Mouse (Mus musculus) large intestine, adult 2 months (tissue): ENCODE results near the gene Trim8. TPM values are rescaled to one million over a fixed set of nuclear protein-coding genes. Genes with fewer than 3 reads are reported as not detected.

ENCODE experiments used
- DNase-seq: peaks from one replicate; pipeline ENCODE4 v3.0.0-alpha.2; 2012; ENCODE audit warnings: low read depth, low spot score
- WGBS: fragments of 180-500 bp; shearing (Covaris S2); methylation state at CpG from one replicate; pipeline ENCODE4 v1.1.7; 2018; 5-methylcytosine and 5-hydroxymethylcytosine counted together
- polyA plus RNA-seq: library from polyadenylated mRNA; depleted of rRNA; stranded (reverse); fragments of >200 nt; gene quantifications from 2 replicates; pipeline ENCODE4 v1.2.3, GENCODE M21; 2012; rRNA removed

Gene Trim8
- 16.4 and 19.7 TPM in 2 replicates for polyA plus RNA-seq

GRCm38 (mm10) chr19:46501401-46502068 is at the start of gene Trim8:
Gene Trim8, plus strand, starts transcription at chr19:46501702.
- no peak for DNase-seq
- WGBS: 1% methylated on average over 63 of the region's 64 CpGs

GRCm38 (mm10) chr19:46452052-46452827 is 49.3 kb upstream of the Trim8 start:
- DNase-seq: no peak
- WGBS: 49% methylated on average over 10 of the region's 10 CpGs

- DNase-seq: no peak
Observed at GRCm38 (mm10) chr19:46452916-46453315, 48.6 kb upstream of the Trim8 start.

GRCm38 (mm10) chr19:46454126-46454880 is 47.2 kb upstream of the Trim8 start:
- 67% methylated on average over 20 of the region's 20 CpGs for WGBS
- DNase-seq: no peak

More at GRCm38 (mm10) chr19:46452916-46453315, 48.6 kb upstream of the Trim8 start:
- WGBS: 84% methylated on average over 9 of the region's 9 CpGs

GRCm38 (mm10) chr19:46455032-46455431 is 46.5 kb upstream of the Trim8 start:
- 27% methylated on average over 1 of the region's 1 CpGs for WGBS
- DNase-seq: no peak

GRCm38 (mm10) chr19:46455556-46455955 is 45.9 kb upstream of the Trim8 start:
- DNase-seq: no peak
- 89% methylated on average over 8 of the region's 8 CpGs for WGBS

- 69% methylated on average over 5 of the region's 5 CpGs for WGBS
- no peak for DNase-seq
Observed at GRCm38 (mm10) chr19:46456018-46456735, 45.3 kb upstream of the Trim8 start.

GRCm38 (mm10) chr19:46457798-46458197 is 43.7 kb upstream of the Trim8 start:
- WGBS: 85% methylated on average over 5 of the region's 5 CpGs
- DNase-seq: no peak

GRCm38 (mm10) chr19:46459256-46459655 is 42.2 kb upstream of the Trim8 start:
- 40% methylated on average over 10 of the region's 10 CpGs for WGBS
- no peak for DNase-seq

- WGBS: 72% methylated on average over 2 of the region's 2 CpGs
- DNase-seq: no peak
Observed at GRCm38 (mm10) chr19:46459889-46460288, 41.6 kb upstream of the Trim8 start.

- 82% methylated on average over 3 of the region's 3 CpGs for WGBS
Observed at GRCm38 (mm10) chr19:46462574-46462973, 38.9 kb upstream of the Trim8 start.

GRCm38 (mm10) chr19:46463446-46463845 is 38.1 kb upstream of the Trim8 start:
- WGBS: over 99% methylated on average over 4 of the region's 4 CpGs
- no peak for DNase-seq

More at GRCm38 (mm10) chr19:46462574-46462973, 38.9 kb upstream of the Trim8 start:
- DNase-seq: no peak

GRCm38 (mm10) chr19:46466160-46466559 is 35.3 kb upstream of the Trim8 start:
- DNase-seq: no peak
- WGBS: 74% methylated on average over 6 of the region's 6 CpGs

- no peak for DNase-seq
- 72% methylated on average over 3 of the region's 3 CpGs for WGBS
Observed at GRCm38 (mm10) chr19:46467051-46467503, 34.4 kb upstream of the Trim8 start.

- no peak for DNase-seq
- 53% methylated on average over 17 of the region's 17 CpGs for WGBS
Observed at GRCm38 (mm10) chr19:46470364-46471240, 30.9 kb upstream of the Trim8 start.

GRCm38 (mm10) chr19:46471324-46472093 is 30.0 kb upstream of the Trim8 start:
- no peak for DNase-seq
- WGBS: 54% methylated on average over 10 of the region's 10 CpGs

- 67% methylated on average over 10 of the region's 10 CpGs for WGBS
Observed at GRCm38 (mm10) chr19:46477432-46477845, 24.1 kb upstream of the Trim8 start.

GRCm38 (mm10) chr19:46478242-46478641 is 23.3 kb upstream of the Trim8 start:
- DNase-seq: no peak
- WGBS: 62% methylated on average over 4 of the region's 4 CpGs

More at GRCm38 (mm10) chr19:46477432-46477845, 24.1 kb upstream of the Trim8 start:
- no peak for DNase-seq
